Mouse (Mus musculus): ENCODE measurements around the gene Ino80e.
A peak's percentile ranks its signal among the peaks of the same experiment; 100 is the strongest.
"Not testable (repeated sequence)": the region's sequence is repeated elsewhere in the genome, so short reads cannot be mapped to it uniquely, and the experiment has no call there.

Ino80e gene

DNA sequence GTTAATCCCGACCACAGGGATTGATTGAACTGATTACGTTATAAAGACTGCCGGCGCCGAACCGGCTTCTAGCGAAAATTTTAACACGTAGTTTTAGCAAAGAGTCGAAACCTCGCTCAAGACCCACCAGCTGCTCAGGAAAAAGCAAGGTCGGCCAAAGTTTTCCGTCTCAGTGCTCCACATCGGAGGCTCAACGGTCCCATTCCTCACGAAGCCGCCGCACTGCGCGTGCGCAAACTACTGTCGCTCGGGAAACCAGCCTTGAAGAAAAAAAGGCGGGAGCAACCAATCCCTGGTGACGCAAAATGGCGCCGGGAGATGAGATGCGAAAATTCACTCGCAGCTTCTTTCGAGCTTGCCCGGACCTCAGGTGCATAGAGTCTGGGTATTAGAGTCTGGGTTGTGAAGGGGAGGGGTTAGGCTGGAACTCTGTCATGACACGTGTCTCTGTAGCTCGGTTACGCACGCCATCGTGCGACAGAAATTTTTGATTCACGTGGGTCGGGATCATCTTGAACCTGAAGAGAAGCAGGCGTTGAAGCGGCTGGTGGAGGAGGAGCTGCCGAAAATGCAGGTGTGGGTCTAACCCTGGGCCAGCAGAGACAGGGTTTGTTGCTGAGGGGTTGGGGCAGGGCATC is at the start of gene Ino80e:
Ino80e (minus strand) TSS at position 231 of the 638 bp plus-strand sequence.
- ATAC-seq (ENCODE audit: insufficient number of reproducible peaks, low FRiP score, low TSS enrichment), result peak; percentile 65; the same call in 1 of the 2 replicates

DNA sequence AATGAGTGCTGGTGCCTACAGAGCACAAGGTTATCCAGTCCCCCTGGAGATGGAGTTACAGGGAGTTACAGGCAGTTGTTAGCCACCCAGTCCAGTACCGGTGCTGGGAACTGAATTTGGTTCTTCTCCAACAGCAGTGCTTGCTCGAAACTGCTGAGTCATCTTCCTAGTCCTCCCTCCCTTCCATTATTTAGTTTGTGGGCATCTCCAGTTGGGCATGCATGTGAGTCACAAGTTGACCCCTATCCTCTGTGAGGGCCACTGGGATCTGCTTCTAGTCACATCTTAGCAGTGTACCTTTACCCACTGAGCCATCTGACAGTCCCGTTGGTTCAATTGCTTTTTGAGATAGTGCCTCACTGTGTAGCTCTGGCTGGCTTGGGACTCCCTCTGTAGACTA is 43.4 kb upstream of the Ino80e start:
- no peak for ATAC-seq (ENCODE audit: insufficient number of reproducible peaks, low FRiP score, low TSS enrichment)

DNA sequence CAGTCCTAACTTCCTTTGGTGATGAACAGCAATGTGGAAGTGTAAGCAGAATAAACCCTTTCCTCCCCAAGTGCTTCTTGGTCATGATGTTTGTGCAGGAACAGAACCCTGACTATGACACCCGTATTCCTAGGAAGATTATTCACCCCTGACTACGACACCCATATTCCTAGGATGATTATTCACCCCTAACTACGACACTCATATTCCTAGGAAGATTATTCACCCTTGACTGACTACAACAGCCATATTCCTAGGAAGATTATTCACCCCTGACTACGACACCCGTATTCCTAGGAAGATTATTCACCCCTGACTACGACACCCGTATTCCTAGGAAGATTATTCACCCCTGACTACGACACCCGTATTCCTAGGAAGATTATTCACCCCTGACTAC is 37.6 kb upstream of the Ino80e start:
- not testable (repeated sequence) for ATAC-seq (ENCODE audit: insufficient number of reproducible peaks, low FRiP score, low TSS enrichment)

GRCm38 (mm10) chr7:126898102-126898990 is 36.2 kb upstream of the Ino80e start:
- ATAC-seq (ENCODE audit: insufficient number of reproducible peaks, low FRiP score, low TSS enrichment), result peak; percentile 91

DNA sequence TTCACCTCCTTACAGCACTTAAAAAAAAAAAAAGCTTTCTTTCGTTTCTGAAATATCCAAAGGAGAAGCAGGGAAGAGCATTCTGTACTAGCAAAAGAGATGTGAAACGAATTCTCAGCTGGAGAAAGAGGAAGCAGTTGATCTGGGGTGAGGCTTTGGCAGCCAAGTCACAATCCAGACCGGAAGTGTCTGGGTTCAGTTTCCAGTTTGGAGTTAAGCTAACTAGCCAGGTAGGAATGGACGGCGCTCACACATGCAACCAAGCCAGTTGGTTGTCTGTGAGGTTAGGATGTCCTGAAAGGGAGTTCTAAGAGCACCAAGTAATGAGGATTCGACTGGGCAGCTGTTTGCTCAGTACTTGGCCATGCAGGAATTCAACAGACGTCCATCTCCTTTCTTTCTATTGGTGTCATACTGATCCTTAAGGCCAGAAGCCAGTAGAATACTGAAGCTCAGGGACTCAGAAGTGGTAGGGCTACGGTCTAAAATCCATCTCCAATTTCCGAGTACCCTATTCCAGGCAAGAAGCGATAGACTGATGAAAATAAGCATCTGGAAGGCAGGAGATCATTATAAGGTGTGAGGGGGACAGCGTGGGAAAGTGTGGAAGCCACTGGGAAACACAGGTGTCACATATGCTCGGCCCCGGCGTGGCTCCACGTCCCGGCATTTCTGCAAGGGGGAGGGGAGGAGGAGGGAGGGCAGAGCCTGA is 35.4 kb upstream of the Ino80e start:
- ATAC-seq (ENCODE audit: insufficient number of reproducible peaks, low FRiP score, low TSS enrichment), result no peak

- ATAC-seq (ENCODE audit: insufficient number of reproducible peaks, low FRiP score, low TSS enrichment), result no peak
These were observed 34.7 kb upstream of the Ino80e start for GRCm38 (mm10) chr7:126896912-126897311.

- ATAC-seq (ENCODE audit: insufficient number of reproducible peaks, low FRiP score, low TSS enrichment), result no peak
These were observed 26.7 kb upstream of the Ino80e start for GRCm38 (mm10) chr7:126888852-126889251.

- ATAC-seq (ENCODE audit: insufficient number of reproducible peaks, low FRiP score, low TSS enrichment), result no peak
These were observed 25.1 kb upstream of the Ino80e start for GRCm38 (mm10) chr7:126887281-126887680.

GRCm38 (mm10) chr7:126884286-126885164 is 22.3 kb upstream of the Ino80e start, which contains the start of gene Taok2:
TSS of gene Taok2 (minus strand) at chr7:126884703.
- peak; percentile 91 for ATAC-seq (ENCODE audit: insufficient number of reproducible peaks, low FRiP score, low TSS enrichment)

GRCm38 (mm10) chr7:126883731-126884181 is 21.6 kb upstream of the Ino80e start:
- no peak for ATAC-seq (ENCODE audit: insufficient number of reproducible peaks, low FRiP score, low TSS enrichment)

DNA sequence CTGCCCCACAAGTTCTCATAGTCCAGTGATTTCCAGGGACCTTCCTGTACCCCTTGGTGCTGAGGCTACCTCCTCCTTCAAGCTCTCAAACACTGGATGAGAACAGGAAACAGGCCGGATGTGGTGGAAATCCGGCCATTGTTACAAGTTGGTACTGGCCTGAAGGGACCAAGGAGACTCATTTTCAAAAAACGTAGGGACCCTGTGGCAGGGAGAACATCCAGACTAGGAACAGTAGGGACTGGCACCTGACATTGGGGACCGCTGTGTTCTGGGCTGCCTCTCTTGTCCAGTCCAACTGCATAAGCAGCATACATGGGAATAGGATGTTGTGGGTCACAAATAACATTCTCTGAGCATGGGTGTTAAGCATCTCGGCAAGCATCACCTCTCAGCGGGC is 18.9 kb upstream of the Ino80e start:
- ATAC-seq (ENCODE audit: insufficient number of reproducible peaks, low FRiP score, low TSS enrichment), result no peak

GRCm38 (mm10) chr7:126877239-126877638 is 15.1 kb upstream of the Ino80e start:
- no peak for ATAC-seq (ENCODE audit: insufficient number of reproducible peaks, low FRiP score, low TSS enrichment)

DNA sequence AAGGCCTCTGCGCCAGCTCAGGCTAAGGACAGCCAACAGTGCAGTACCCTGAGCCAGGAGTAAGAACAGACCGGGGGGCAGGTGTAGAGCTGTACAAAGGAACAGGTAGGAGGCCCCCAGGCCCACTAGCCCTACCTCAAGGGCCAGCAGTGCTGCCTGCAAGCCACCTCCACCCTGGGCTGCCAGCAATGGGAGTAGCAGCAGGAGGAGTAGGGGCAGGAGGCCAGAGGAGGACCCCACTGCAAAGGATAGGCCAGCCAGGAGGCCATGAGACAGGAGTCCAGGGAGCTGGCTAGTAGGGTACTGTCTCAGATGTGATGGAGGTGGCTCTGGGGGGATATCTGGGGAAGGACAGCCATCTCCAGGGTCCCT is 8.3 kb upstream of the Ino80e start:
- ATAC-seq (ENCODE audit: insufficient number of reproducible peaks, low FRiP score, low TSS enrichment), result no peak

DNA sequence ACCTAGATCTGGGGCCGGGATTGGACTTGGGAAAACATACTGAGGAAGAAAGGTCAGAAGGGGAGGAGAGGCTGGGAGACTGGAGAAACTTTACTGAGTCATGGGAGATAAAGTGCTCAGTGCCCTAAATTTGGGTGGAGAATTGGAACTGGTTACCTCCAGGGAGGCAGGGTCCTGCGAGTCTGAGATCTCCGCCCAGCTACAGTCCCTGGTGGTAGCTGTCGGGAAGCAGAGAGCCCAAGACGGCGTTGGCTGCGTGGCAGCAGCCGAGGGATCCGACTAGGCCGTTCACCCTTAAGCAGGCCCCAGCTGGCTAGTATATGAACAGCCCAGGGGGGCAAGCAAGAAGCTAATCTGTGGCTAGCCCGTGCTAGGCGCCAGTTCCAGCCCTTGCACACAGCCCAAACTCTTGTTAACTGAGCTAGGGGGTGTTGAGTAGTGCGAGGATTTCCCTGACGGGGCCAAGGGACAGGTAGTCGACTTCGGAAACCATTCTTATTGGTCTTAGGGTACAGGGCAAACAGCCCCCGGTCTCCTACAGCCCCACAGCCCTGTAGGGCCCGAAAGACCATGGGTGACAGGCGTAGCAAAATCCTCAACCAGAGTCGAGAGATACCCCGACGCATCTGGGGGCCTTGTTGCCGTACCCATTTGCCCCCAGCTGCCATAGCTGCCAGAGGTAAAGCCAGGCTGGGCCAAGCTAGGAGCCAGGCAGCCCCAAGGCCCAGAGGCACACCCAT is 7.8 kb upstream of the Ino80e start:
- ATAC-seq (ENCODE audit: insufficient number of reproducible peaks, low FRiP score, low TSS enrichment), result no peak

DNA sequence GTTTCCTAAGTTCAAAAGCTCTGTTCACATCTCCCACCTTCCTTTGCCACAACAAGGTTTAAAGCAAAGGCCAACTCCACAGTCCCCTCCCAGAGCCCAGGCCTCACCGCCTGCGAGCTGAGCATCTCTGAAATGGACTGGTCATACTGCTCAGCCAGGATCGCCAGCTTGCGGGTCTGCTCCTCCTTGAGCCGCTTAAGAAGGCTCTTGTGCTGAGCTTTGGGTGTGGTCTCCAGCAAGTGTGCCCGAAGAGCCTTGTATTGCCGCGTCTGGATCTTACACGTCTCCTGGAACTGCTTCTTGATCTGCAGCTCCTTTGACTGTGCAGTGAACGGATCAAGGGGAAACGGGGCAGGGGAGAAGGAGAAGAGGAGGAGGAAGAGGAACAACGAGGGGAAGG is 5.8 kb upstream of the Ino80e start:
- no peak for ATAC-seq (ENCODE audit: insufficient number of reproducible peaks, low FRiP score, low TSS enrichment)

DNA sequence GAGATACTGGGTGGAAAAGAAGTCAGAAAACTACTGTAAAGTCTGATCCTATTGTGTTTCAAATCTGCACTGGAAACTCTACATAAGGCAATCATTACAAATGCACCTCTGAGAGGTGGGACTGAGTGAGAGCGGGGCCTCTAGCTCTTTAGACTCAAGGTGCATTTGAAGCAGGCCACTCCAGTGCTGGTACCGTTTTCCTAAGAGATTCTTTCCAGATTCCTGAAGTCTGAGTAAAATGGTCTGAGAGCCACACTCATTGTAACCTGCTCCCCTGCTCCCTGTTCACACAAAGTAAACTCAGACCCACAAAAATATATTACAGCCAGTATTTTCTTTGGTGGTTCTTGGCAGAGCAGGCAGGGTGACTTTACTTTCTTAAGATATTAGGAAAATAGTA is 5.4 kb upstream of the Ino80e start:
- no peak for ATAC-seq (ENCODE audit: insufficient number of reproducible peaks, low FRiP score, low TSS enrichment)

- no peak for ATAC-seq (ENCODE audit: insufficient number of reproducible peaks, low FRiP score, low TSS enrichment)
These were observed 1.6 kb upstream of the Ino80e start for GRCm38 (mm10) chr7:126863791-126864190.

GRCm38 (mm10) chr7:126861429-126862130 is 597 bp downstream of the Ino80e start, which contains the start of gene Hirip3:
TSS of gene Hirip3 (plus strand) at chr7:126861972.
- ATAC-seq (ENCODE audit: insufficient number of reproducible peaks, low FRiP score, low TSS enrichment), result peak; percentile 79; the same call in 1 of the 2 replicates

DNA sequence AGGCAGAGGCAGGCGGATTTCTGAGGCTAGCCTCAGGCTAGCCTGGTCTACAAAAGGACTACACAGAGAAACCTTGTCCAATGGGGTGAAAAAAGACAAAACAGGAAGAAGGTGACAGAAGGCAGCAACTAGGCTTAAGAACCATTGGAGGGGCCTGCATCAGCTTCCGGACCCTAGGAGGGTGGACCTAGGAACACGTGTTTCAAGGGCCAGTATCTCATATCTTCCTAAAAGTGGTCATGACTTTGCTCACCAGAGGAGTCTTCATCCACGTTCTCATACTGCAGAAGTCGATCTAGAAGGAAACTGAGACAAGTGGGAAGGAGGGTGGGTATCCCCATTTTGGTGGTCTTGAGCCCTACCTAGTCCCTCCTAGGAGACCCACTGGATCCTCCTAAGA is 1.2 kb downstream of the Ino80e start:
- ATAC-seq (ENCODE audit: insufficient number of reproducible peaks, low FRiP score, low TSS enrichment), result no peak
